Mouse (Mus musculus): ENCODE measurements around the gene BC049730. TPM values are rescaled to one million over a fixed set of nuclear protein-coding genes. Genes with fewer than 3 reads are reported as not detected.

Gene BC049730
- total RNA-seq, 2 experiments from 2014 or later = not detected

DNA sequence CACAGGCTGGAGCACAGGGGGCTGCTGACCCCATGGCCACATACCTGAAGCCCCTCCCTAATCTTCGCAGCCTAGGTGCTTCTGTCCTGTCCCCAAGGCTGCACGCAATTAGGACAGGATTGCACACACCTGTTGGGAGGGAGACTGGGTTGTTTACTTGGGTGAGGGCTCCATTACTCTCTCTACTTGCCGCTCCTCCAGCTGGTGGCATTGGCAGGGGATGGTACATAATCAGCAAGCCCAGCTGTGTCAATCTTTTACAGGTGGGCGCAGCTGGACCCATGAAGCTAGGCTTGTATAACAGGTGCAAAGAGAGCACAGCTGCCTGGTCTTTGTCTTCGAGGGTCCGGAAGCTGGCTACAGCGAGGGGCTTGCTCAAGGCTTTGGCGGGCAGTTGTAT lies 53.5 kb downstream of the BC049730 start:
- DNase-seq = no peak

Other genes starting within 250 kb of the BC049730 start
- gene Plaur, start 246.8 kb upstream of the BC049730 start, total RNA-seq (2021) = 1 to 10 TPM; 2.6 to 3.4 TPM
- gene Cadm4, start 227.2 kb upstream of the BC049730 start, total RNA-seq (2021) = 10 to 100 TPM; 15.4 to 24.2 TPM
- gene Zfp428, start 202.2 kb upstream of the BC049730 start, total RNA-seq (2021) = 10 to 100 TPM; 13.3 to 20.8 TPM
- not detected for gene AC161166.1, start 196.8 kb upstream of the BC049730 start, total RNA-seq (2021)
- 10 to 100 TPM; 15.3 to 18.3 TPM for gene Irgq, start 178.6 kb upstream of the BC049730 start, total RNA-seq (2021)
- gene Pinlyp, start 163.1 kb upstream of the BC049730 start, total RNA-seq (2021) = not detected
- 10 to 100 TPM; 21.7 to 23.9 TPM for gene Xrcc1, start 163.0 kb upstream of the BC049730 start, total RNA-seq (2021)
- 10 to 100 TPM; 61.2 to 71.1 TPM for gene Ethe1, start 121.7 kb upstream of the BC049730 start, total RNA-seq (2021)
- gene Zfp575, start 121.6 kb upstream of the BC049730 start, total RNA-seq (2021) = under 1 TPM in 1 of 2 experiments, not detected in 1; 0.13 TPM
- gene Phldb3, start 98.5 kb upstream of the BC049730 start, total RNA-seq (2021) = under 1 TPM; 0.10 to 0.31 TPM
- gene Lypd3, start 72.7 kb upstream of the BC049730 start, total RNA-seq (2021) = not detected
- not detected for gene Tex101, start 32.6 kb upstream of the BC049730 start, total RNA-seq (2021)
- not detected for gene Gm4763, start 17.7 kb downstream of the BC049730 start, total RNA-seq (2021)
- 1 to 10 TPM in 1 of 2 experiments, under 1 TPM in 1; 0.17 to 1.8 TPM for gene Cd177, start 51.1 kb downstream of the BC049730 start, total RNA-seq (2021)
- gene Ceacam10, start 68.0 kb downstream of the BC049730 start, total RNA-seq (2021) = not detected
- gene Gm9844, start 153.0 kb downstream of the BC049730 start, total RNA-seq (2021) = not detected
- not detected for gene Lypd4, start 160.7 kb downstream of the BC049730 start, total RNA-seq (2021)
- gene Dmrtc2, start 160.8 kb downstream of the BC049730 start, total RNA-seq (2021) = not detected
- gene Rps19, start 175.1 kb downstream of the BC049730 start, total RNA-seq (2021) = 100 to 1,000 TPM; 548 to 623 TPM
- gene Cd79a, start 188.1 kb downstream of the BC049730 start, total RNA-seq (2021) = 10 to 100 TPM in 1 of 2 experiments, 1 to 10 TPM in 1; 1.3 to 12.7 TPM
- 10 to 100 TPM; 31.5 to 47.6 TPM for gene Arhgef1, start 193.7 kb downstream of the BC049730 start, total RNA-seq (2021)
- gene Gm4881, start 235.3 kb downstream of the BC049730 start, total RNA-seq (2021) = not detected